Mouse (Mus musculus) liver, postnatal 0 days (tissue): Measurements from ENCODE around the gene Mrc1. TPM values are rescaled to one million over a fixed set of nuclear protein-coding genes. Genes with fewer than 3 reads are reported as not detected.
A peak's percentile ranks its signal among the peaks of the same experiment; 100 is the strongest.

ENCODE experiments used
- ATAC-seq: fragments of 200-750 bp; cut with Nextera tagmentation; 2 replicates; pipeline ENCODE4 v1.8.0; 2017; ENCODE audit warnings: mild to moderate bottlenecking, moderate library complexity
- DNase-seq: peaks from one replicate; pipeline ENCODE4 v3.0.0-alpha.2; 2016
- H3K27ac ChIP-seq: fragments of 300-500 bp; sonication (generic); 2 replicates; pipeline ENCODE4 v1.5.1; 2014; ENCODE audit warnings: antibody characterized with exemption, moderate library complexity, mild to moderate bottlenecking, low read depth
- H3K27me3 ChIP-seq: fragments of 300-500 bp; sonication (generic); 2 replicates; pipeline ENCODE4 v1.6.1; 2014; ENCODE audit warnings: low read length, control low read depth, mixed read lengths; ENCODE audit not compliant: insufficient read depth
- H3K36me3 ChIP-seq: fragments of 300-500 bp; sonication (generic); replicated peaks from 2 replicates; pipeline ENCODE4 v1.6.1; 2014; ENCODE audit warnings: mild to moderate bottlenecking, control low read depth, low read length, moderate library complexity, mixed read lengths; ENCODE audit not compliant: insufficient read depth
- H3K4me1 ChIP-seq: fragments of 300-500 bp; sonication (generic); 2 replicates; pipeline ENCODE4 v1.6.1; 2014; ENCODE audit warnings: antibody characterized with exemption, mild to moderate bottlenecking, control low read depth; ENCODE audit not compliant: insufficient read depth
- H3K4me2 ChIP-seq: fragments of 300-500 bp; sonication (generic); 2 replicates; pipeline ENCODE4 v1.6.1; 2014; ENCODE audit warnings: low read depth, mild to moderate bottlenecking, low read length, moderate library complexity, mixed read lengths
- H3K4me3 ChIP-seq: fragments of 300-500 bp; sonication (generic); 2 replicates; pipeline ENCODE4 v1.5.1; 2014; ENCODE audit warnings: low read depth, low read length
- H3K9ac ChIP-seq: fragments of 300-500 bp; sonication (generic); replicated peaks from 2 replicates; pipeline ENCODE4 v1.6.1; 2014; ENCODE audit warnings: mild to moderate bottlenecking, moderate library complexity
- H3K9me3 ChIP-seq: fragments of 300-500 bp; sonication (generic); 2 replicates; pipeline ENCODE4 v1.6.1; 2016; ENCODE audit warnings: mild to moderate bottlenecking, control low read depth, low read length, mixed read lengths
- CTCF ChIP-seq: sonication (generic); IDR thresholded peaks from 2 replicates; pipeline ENCODE4 v1.5.1; 2016; ENCODE audit warnings: antibody characterized with exemption, low read depth
- EP300 ChIP-seq: IDR thresholded peaks from 2 replicates; pipeline ENCODE4 v1.6.1; 2016; ENCODE audit warnings: antibody characterized with exemption, low read depth, mild to moderate bottlenecking
- WGBS: fragments of 180-500 bp; shearing (Covaris S2); extraction: QIAGEN DNeasy Blood & Tissue Kit; methylation state at CpG from one replicate; pipeline ENCODE4 v1.1.7; 2014; ENCODE audit not compliant: insufficient replicate concordance; 5-methylcytosine and 5-hydroxymethylcytosine counted together
- polyA plus RNA-seq: library from polyadenylated mRNA; unstranded; fragments of >200 nt; fragmentation: Nextera tagmentation; extraction: Ambion mirVana; gene quantifications from 2 replicates; pipeline ENCODE4 v1.2.1, GENCODE M21; 2015

Mrc1 gene
- polyA plus RNA-seq, 1 experiment from 2014 or later: 13.6 TPM

- Histone ChIP-seq H3K4me2 (no peak overlapping the region), H3K9me3 (no peaks in the 10 kb centered on the region), H3K9ac (no peak overlapping the region), H3K27me3 (no peaks in the 10 kb centered on the region), H3K36me3 (no peaks in the 10 kb centered on the region), H3K4me3 (no peak overlapping the region), H3K27ac (no peak overlapping the region), H3K4me1 (no peaks in the 10 kb centered on the region)
- DNase-seq (no peak), ATAC-seq (no peak)
- WGBS: 29% methylated on average over 3 of the region's 4 CpGs
- no peak for TF ChIP-seq EP300
- TF ChIP-seq CTCF: no peak
Observed at GRCm38 (mm10) chr2:14224387-14224786, 4.8 kb upstream of the Mrc1 start.

- Histone ChIP-seq H3K9ac (no peak overlapping the region), H3K36me3 (no peaks in the 10 kb centered on the region), H3K9me3 (no peaks in the 10 kb centered on the region), H3K27ac (peak overlapping the region; percentile 60), H3K4me2 (no peak overlapping the region), H3K27me3 (no peaks in the 10 kb centered on the region), H3K4me3 (no peak overlapping the region), H3K4me1 (no peaks in the 10 kb centered on the region)
- no peak for DNase-seq
- WGBS: 49% methylated on average over 6 of the region's 6 CpGs
- TF ChIP-seq CTCF (no peak), EP300 (no peak; the same call in 1 of the 2 replicates)
- ATAC-seq: no peak
Observed at GRCm38 (mm10) chr2:14228495-14228894, 697 bp upstream of the Mrc1 start.

- ATAC-seq (no peak), DNase-seq (no peak)
- no peaks in the 10 kb centered on the region for H3K9me3 ChIP-seq
- peak overlapping the region; percentile 35; the same call in 1 of the 2 replicates for H3K9ac ChIP-seq
- H3K4me3 ChIP-seq: peak overlapping the region; percentile 29
- peak overlapping the region; percentile 38; the same call in 1 of the 2 replicates for H3K4me2 ChIP-seq
- no peaks in the 10 kb centered on the region for H3K4me1 ChIP-seq
- peak overlapping the region; percentile 60 for H3K27ac ChIP-seq
- no peaks in the 10 kb centered on the region for H3K27me3 ChIP-seq
- no peaks in the 10 kb centered on the region for H3K36me3 ChIP-seq
- no peak for TF ChIP-seq EP300
- TF ChIP-seq CTCF: no peak
- WGBS: 70% methylated on average over 14 of the region's 14 CpGs
Observed at GRCm38 (mm10) chr2:14229979-14230378, 787 bp downstream of the Mrc1 start.

- Histone ChIP-seq H3K4me1 (peaks cover 2% of the 10 kb centered on the region; the same call in 1 of the 2 replicates), H3K9ac (no peak overlapping the region), H3K4me3 (no peak overlapping the region), H3K9me3 (no peaks in the 10 kb centered on the region), H3K4me2 (0 out of 2 replicates have a peak overlapping the region, but pooled peaks have one; percentile 18), H3K27ac (peak overlapping the region; percentile 22; the same call in 1 of the 2 replicates), H3K27me3 (no peaks in the 10 kb centered on the region), H3K36me3 (no peaks in the 10 kb centered on the region)
- DNase-seq (no peak), ATAC-seq (peak; percentile 51)
- WGBS: 47% methylated on average over 1 of the region's 1 CpGs
- TF ChIP-seq EP300: no peak
- TF ChIP-seq CTCF: no peak
Observed at GRCm38 (mm10) chr2:14232897-14233296, 3.7 kb downstream of the Mrc1 start.

GRCm38 (mm10) chr2:14233983-14234382, 4.8 kb downstream of the Mrc1 start:
- no peak overlapping the region for H3K9ac ChIP-seq
- H3K27me3 ChIP-seq: no peaks in the 10 kb centered on the region
- 57% methylated on average over 2 of the region's 2 CpGs for WGBS
- H3K4me3 ChIP-seq: no peak overlapping the region
- TF ChIP-seq CTCF: no peak
- no peak for TF ChIP-seq EP300
- ATAC-seq (no peak), DNase-seq (no peak)
- no peak overlapping the region for H3K4me2 ChIP-seq
- H3K9me3 ChIP-seq: no peaks in the 10 kb centered on the region
- H3K36me3 ChIP-seq: no peaks in the 10 kb centered on the region
- H3K27ac ChIP-seq: no peak overlapping the region
- H3K4me1 ChIP-seq: peaks cover 2% of the 10 kb centered on the region; the same call in 1 of the 2 replicates

- Histone ChIP-seq H3K9ac (no peak overlapping the region), H3K4me2 (no peak overlapping the region), H3K4me3 (no peak overlapping the region), H3K27me3 (no peaks in the 10 kb centered on the region), H3K9me3 (no peaks in the 10 kb centered on the region), H3K36me3 (no peaks in the 10 kb centered on the region), H3K4me1 (peaks cover 2% of the 10 kb centered on the region; the same call in 1 of the 2 replicates), H3K27ac (no peak overlapping the region)
- WGBS: 61% methylated on average over 5 of the region's 5 CpGs
- TF ChIP-seq CTCF (no peak), EP300 (no peak)
- DNase-seq (no peak), ATAC-seq (no peak)
Observed at GRCm38 (mm10) chr2:14235319-14235718, 6.1 kb downstream of the Mrc1 start.

- no peaks in the 10 kb centered on the region for H3K9me3 ChIP-seq
- 78% methylated on average over 4 of the region's 4 CpGs for WGBS
- H3K27ac ChIP-seq: no peak overlapping the region
- no peak overlapping the region for H3K4me3 ChIP-seq
- H3K27me3 ChIP-seq: no peaks in the 10 kb centered on the region
- H3K4me2 ChIP-seq: no peak overlapping the region
- ATAC-seq: no peak
- TF ChIP-seq CTCF: no peak
- TF ChIP-seq EP300: no peak
- DNase-seq: no peak
- H3K4me1 ChIP-seq: peaks cover 2% of the 10 kb centered on the region; the same call in 1 of the 2 replicates
- H3K9ac ChIP-seq: no peak overlapping the region
- H3K36me3 ChIP-seq: no peaks in the 10 kb centered on the region
Observed at GRCm38 (mm10) chr2:14236920-14237319, 7.7 kb downstream of the Mrc1 start.
